Mouse (Mus musculus): Measurements from ENCODE around the gene Arfip1.

DNA sequence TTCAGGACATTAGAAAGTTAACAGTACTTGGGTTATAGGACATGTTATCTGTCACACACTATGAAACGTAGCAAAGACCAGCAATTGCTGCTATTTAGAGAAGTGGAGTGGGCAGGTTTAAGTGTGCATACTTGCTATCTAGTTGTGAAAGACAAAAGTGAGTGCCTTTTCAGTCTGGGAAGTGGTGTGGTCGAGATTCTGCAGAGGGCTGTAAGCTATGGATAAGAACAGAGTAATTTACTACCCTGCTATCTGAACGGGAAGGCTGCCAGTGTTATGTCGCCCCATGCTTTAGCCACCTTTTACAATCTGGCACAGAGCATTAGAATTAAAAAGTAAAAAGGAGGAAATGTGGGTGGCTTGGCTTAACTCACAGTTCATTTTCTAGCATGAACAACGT is 4.3 kb upstream of the Arfip1 start:
- TF ChIP-seq CTCF (IDR thresholded peaks at IDR 0.05; ENCODE audit: control insufficient read depth, insufficient read depth, insufficient read length) (no peak), MYOG (IDR thresholded peaks at IDR 0.05; ENCODE audit: control insufficient read depth, extremely low read depth, insufficient read length) (no peak), MAX (IDR thresholded peaks at IDR 0.05) (no peak), USF1 (IDR thresholded peaks at IDR 0.05; ENCODE audit: low read depth) (no peak)

Measured in C2C12 (cell line).